Mouse (Mus musculus) embryonic facial prominence, embryonic 10.5 days (tissue): Measurements from ENCODE around the gene Pank3. TPM values are rescaled to one million over a fixed set of nuclear protein-coding genes. Genes with fewer than 3 reads are reported as not detected.

Experiments
- DNase-seq: peaks from one replicate; pipeline ENCODE4 v3.0.0-alpha.2; 2017; ENCODE audit warnings: low spot score
- H3K27ac ChIP-seq: fragments of 300-500 bp; sonication (generic); replicated peaks from 2 replicates; pipeline ENCODE4 v1.5.1; 2016; ENCODE audit warnings: mild to moderate bottlenecking
- H3K27me3 ChIP-seq: fragments of 300-500 bp; sonication (generic); replicated peaks from 2 replicates; pipeline ENCODE4 v1.6.1; 2016; ENCODE audit warnings: low read depth, mild to moderate bottlenecking; ENCODE audit not compliant: poor library complexity, severe bottlenecking
- H3K36me3 ChIP-seq: fragments of 300-500 bp; sonication (generic); replicated peaks from 2 replicates; pipeline ENCODE4 v1.6.1; 2016; ENCODE audit warnings: mild to moderate bottlenecking, moderate library complexity
- H3K4me1 ChIP-seq: fragments of 300-500 bp; sonication (generic); 2 replicates; pipeline ENCODE4 v1.6.1; 2016
- H3K4me3 ChIP-seq: fragments of 300-500 bp; sonication (generic); 2 replicates; pipeline ENCODE4 v1.5.1; 2016; ENCODE audit warnings: mild to moderate bottlenecking, moderate library complexity
- H3K9me3 ChIP-seq: fragments of 300-500 bp; sonication (generic); 2 replicates; pipeline ENCODE4 v1.6.1; 2016; ENCODE audit warnings: mild to moderate bottlenecking
- WGBS: fragments of 180-500 bp; shearing (Covaris S2); methylation state at CpG from one replicate; pipeline ENCODE4 v1.1.7; 2016; 5-methylcytosine and 5-hydroxymethylcytosine counted together
- polyA plus RNA-seq: library from polyadenylated mRNA; unstranded; fragments of >200 nt; fragmentation: Nextera tagmentation; extraction: Ambion mirVana; gene quantifications from 2 replicates; pipeline ENCODE4 v1.2.1, GENCODE M21; 2016

Gene Pank3
- polyA plus RNA-seq, 1 experiment from 2014 or later = 15.2 TPM

DNA sequence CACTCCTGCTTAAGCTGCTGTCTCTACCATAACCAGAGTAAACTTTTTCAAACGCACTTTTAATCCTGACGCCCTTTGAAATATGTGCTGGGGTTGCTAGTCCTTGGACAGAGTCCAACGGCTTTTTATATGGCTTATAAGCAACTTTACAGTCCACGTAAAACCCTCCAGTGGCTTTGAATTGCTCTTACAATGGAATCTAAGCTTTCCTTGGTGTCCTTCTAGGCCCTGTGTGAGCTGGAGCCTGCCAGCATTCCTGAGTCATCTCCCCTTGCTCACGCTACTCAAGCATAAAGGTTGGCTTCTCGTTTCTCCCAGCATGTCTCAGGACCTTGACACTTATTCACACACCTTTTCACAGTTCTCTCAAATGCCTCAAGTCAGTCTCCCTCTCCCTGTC, 13.7 kb upstream of the Pank3 start:
- no peaks in the 10 kb centered on the region for H3K9me3 ChIP-seq
- WGBS = 80% methylated on average over 6 of the region's 6 CpGs
- H3K27me3 ChIP-seq = no peaks in the 10 kb centered on the region

DNA sequence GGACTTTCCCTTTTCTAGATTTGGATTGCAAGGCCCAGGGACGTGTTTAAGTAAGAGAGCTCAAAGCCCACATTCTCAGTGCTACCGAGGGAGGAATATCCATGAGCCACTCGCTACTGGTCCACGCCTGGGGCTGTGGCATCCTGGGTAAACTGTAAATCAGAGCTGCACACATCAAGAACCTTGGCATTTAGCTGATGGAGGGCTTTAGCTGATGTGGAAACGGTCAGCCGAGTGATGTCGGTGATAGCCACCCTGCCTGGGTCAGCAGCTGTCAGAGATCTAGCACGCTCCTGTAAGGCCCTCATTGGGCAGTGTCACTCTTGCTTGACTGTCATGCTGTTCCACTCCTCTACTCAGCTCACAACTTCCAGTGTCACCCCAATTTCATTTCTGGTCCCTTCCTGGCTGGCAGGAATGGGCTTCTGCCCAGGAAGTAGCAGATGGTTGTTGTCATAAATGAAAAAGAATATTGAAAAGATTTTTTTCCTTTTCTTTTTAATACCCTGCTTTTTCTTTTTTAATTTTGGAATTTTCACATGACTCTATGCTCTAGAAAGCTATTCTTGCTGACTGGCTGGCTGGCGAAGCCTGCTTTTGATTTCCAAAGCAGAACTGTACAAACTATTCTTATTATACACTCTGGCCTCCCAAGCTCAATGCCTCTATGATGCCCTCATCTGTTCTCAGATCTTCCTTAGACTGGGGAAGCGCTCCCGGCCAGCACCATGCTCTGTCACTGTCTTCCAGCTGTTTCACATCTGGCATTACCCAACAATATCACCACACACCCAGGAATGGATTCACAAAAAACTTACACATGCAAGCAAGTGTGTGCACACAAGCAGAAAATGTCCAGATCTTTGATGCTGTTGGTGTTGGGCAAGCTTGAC, 12.6 kb upstream of the Pank3 start:
- Histone ChIP-seq H3K9me3 (no peaks in the 10 kb centered on the region), H3K36me3 (no peaks in the 10 kb centered on the region), H3K4me1 (no peaks in the 10 kb centered on the region), H3K27ac (no peak overlapping the region), H3K4me3 (no peak overlapping the region), H3K27me3 (no peaks in the 10 kb centered on the region)
- DNase-seq = no peak
- WGBS = 83% methylated on average over 11 of the region's 11 CpGs

More for the DNA sequence above, 13.7 kb upstream of the Pank3 start:
- peaks cover 3% of the 10 kb centered on the region; the same call in 1 of the 2 replicates for H3K4me1 ChIP-seq
- no peak overlapping the region for H3K27ac ChIP-seq
- DNase-seq = no peak
- H3K4me3 ChIP-seq = no peak overlapping the region
- no peaks in the 10 kb centered on the region for H3K36me3 ChIP-seq

DNA sequence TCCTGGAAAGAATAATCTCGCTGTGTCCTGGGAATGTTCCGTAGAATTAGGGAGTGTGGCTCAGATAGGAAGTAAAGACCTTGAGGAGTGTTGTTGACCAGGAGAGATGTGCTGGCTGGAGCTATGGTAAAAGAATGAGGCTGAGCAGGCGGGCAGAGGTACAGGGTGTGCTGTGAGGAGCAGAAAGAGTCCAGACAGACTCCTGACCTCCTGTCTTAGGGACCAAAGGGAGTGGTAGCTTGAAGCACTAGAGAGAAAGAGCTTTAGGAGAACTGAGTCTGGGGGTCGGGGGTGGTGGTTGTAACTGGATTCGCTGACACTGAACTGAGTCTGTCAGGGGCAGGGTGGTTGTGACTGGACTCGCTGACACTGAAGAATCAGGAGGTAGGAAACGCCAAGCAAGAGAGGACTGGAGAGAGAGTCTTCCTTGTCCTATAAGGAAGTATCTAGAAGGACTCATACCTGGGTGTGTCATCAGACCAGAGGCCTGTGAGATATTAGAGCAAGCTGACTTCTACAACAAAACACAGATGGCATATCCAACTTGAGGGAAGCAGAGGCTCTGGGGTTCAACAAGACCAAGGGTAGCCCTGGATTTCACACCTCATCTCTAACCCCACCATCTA, 9.2 kb upstream of the Pank3 start:
- Histone ChIP-seq H3K36me3 (no peaks in the 10 kb centered on the region), H3K4me1 (no peaks in the 10 kb centered on the region), H3K9me3 (no peaks in the 10 kb centered on the region), H3K4me3 (no peak overlapping the region), H3K27ac (no peak overlapping the region), H3K27me3 (no peaks in the 10 kb centered on the region)
- no peak for DNase-seq
- WGBS = 86% methylated on average over 7 of the region's 7 CpGs

DNA sequence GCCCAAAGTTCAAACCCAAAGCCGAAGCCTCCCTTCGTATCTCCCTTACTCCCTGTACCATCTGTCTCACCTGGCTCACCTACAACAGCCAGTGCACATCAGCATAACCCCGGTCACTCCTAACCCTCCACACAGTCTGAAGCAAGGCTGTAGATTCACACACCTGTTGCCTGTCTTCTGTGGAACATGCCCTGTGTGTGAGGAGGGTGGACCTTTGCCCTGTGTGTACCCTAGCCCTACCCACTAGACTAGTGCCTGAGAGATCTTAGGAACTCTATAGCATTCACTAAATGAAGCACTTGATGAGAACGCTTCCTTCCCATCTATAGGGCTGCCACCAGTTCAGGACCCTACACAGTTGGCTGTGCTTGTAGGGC, 8.7 kb upstream of the Pank3 start:
- Histone ChIP-seq H3K27ac (no peak overlapping the region), H3K4me3 (no peak overlapping the region), H3K9me3 (no peaks in the 10 kb centered on the region), H3K27me3 (no peaks in the 10 kb centered on the region), H3K36me3 (no peaks in the 10 kb centered on the region), H3K4me1 (no peaks in the 10 kb centered on the region)
- no peak for DNase-seq
- WGBS = 92% methylated on average over 4 of the region's 4 CpGs

DNA sequence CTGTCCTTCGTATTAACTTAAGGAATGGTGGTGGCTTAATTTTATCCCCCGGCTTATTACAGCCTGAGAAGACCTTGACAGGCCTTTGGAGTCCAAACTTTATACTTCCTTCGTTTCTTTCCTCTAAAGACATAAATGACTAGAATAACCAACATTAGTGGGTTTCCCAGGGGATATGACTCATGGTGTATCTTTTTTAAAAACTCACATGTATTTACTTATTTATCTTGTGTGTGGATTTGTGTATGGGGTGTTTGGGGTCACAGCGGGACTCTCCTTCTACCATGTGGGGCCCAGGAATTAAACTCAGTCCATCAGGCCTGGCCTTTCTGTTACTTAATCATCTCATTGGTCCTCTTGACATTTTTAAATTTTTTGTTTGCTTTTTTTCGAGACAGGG, 2.4 kb upstream of the Pank3 start:
- peaks cover 14% of the 10 kb centered on the region for H3K4me1 ChIP-seq
- H3K36me3 ChIP-seq = peaks cover 3% of the 10 kb centered on the region
- 88% methylated on average over 5 of the region's 5 CpGs for WGBS
- H3K4me3 ChIP-seq = no peak overlapping the region
- no peak overlapping the region for H3K27ac ChIP-seq
- H3K27me3 ChIP-seq = no peaks in the 10 kb centered on the region
- H3K9me3 ChIP-seq = no peaks in the 10 kb centered on the region
- no peak for DNase-seq

DNA sequence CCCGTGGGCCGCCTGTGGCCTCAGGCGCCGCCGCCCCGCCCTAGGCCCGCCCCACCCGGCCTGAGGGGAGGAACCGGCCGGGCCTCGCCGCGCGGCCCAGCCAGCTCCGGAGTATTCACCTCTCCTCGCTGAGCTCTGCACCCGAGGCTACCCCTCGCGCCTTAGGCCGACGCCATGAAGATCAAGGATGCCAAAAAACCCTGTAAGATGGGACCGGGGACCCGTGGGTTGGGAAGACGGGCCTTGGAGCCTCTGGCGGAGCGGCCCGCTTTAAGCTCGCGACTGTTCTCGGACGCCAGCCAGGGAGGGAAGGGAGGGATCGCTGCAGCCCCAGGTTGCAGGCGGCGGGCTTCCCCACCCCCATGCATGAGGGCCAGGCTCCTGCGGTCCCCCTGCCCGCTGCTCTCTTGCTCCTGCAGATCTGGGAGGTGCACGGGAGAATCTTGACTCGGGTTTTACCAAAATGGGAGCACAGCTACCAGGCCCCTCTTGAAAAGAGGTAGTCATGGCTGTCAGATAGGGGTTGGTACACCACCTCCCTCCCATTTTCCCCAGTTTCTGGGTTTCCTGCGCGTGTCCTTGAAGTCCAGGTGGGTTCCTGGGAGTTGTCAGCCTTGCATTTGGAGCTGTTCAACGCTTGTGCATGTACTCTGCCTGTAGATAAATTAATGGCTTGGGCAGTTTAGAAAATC, 608 bp downstream of the Pank3 start:
- DNase-seq = peak; percentile 75
- no peaks in the 10 kb centered on the region for H3K27me3 ChIP-seq
- peak overlapping the region; percentile 99 for H3K27ac ChIP-seq
- no peaks in the 10 kb centered on the region for H3K9me3 ChIP-seq
- peaks cover 14% of the 10 kb centered on the region for H3K4me1 ChIP-seq
- peak overlapping the region; percentile 96 for H3K4me3 ChIP-seq
- H3K36me3 ChIP-seq = peaks cover 21% of the 10 kb centered on the region
- under 1% methylated on average over 41 of the region's 41 CpGs for WGBS

DNA sequence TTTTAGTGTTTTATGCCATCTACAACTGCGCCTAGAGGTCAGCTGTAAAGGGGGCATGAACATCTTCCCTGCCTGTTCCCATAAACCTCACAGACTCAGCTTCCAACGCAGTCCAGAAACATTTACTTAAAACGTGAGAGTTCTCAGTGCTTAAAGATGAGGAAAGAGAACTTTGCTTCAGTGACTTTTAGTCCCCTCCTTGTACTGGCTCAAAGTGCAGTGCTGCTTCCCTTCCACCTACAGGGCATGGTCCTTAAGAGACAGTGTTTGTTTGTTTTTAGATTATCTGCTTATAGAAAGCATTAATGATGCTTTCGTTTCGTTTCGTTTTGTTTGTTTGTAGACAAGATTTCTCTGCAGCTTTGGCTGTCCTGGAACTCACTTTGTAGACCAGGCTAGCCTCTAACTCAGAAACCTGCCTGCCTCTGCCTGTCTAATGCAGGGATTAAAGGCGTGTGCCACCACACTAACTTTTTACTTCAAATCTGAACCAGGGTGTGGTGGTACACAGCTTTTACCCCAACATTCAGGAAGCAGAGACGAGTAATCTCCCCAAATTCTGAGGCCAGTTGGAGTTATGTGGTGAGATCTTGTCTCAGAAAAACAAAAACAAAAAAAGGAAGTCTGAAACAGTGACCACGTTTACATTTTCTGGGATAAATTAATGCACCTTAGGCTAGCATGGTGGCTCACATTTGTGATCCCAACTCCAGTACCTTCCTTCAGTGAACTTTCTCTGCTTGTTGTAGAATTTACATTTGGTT, 1.6 kb downstream of the Pank3 start:
- Histone ChIP-seq H3K9me3 (no peaks in the 10 kb centered on the region), H3K4me3 (peak overlapping the region; percentile 96), H3K27ac (peak overlapping the region; percentile 99), H3K36me3 (peaks cover 26% of the 10 kb centered on the region), H3K4me1 (peaks cover 14% of the 10 kb centered on the region), H3K27me3 (no peaks in the 10 kb centered on the region)
- no peak for DNase-seq
- WGBS = 73% methylated on average over 9 of the region's 9 CpGs

DNA sequence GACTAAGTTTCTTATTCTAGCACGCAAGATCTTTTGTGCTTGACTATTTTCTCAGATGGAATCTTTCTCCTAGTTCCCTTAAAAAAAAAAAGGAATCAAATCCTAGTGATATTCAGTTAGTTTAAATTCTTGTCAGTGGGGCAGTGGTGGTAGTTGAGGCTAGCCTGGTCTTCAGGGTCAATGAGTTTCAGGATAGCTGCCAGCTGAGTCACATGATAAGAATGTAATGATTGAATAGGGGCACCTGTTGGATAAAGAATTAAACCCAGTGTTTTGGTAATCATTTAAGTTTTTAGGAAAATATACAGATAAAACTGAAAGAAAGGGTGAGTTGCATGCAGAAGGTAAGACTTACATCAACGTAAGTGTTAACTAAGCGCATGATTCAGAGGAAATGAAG, 6.3 kb downstream of the Pank3 start:
- H3K4me3 ChIP-seq = no peak overlapping the region
- 96% methylated on average over 3 of the region's 3 CpGs for WGBS
- peaks cover 72% of the 10 kb centered on the region for H3K36me3 ChIP-seq

DNA sequence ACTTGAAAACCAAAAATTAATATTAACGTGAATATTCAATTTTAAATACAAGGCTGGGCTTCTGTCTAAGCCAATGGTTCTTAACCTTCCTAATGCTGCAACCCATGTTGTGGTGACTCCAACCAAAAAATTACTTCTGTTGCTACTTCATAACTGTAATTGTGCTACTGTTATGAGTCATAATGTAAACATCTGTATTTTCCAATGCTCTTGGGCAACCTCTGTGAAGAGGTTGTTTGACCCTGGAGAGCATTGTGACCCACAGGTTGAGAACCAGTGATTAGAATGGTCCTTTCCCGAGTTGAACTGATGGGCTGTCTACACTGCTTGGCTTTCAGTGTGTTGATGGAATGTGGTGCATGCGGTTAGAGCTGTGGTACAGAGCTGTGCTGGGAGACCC, 7.2 kb downstream of the Pank3 start:
- no peak for DNase-seq
- H3K36me3 ChIP-seq = peaks cover 81% of the 10 kb centered on the region
- no peak overlapping the region for H3K4me3 ChIP-seq
- no peak overlapping the region for H3K27ac ChIP-seq
- peaks cover 4% of the 10 kb centered on the region; the same call in 1 of the 2 replicates for H3K4me1 ChIP-seq
- no peaks in the 10 kb centered on the region for H3K27me3 ChIP-seq
- H3K9me3 ChIP-seq = no peaks in the 10 kb centered on the region
- 88% methylated on average over 3 of the region's 3 CpGs for WGBS

More for the DNA sequence above, 6.3 kb downstream of the Pank3 start:
- peaks cover 11% of the 10 kb centered on the region for H3K4me1 ChIP-seq
- DNase-seq = no peak
- no peaks in the 10 kb centered on the region for H3K27me3 ChIP-seq
- no peak overlapping the region for H3K27ac ChIP-seq
- H3K9me3 ChIP-seq = no peaks in the 10 kb centered on the region

DNA sequence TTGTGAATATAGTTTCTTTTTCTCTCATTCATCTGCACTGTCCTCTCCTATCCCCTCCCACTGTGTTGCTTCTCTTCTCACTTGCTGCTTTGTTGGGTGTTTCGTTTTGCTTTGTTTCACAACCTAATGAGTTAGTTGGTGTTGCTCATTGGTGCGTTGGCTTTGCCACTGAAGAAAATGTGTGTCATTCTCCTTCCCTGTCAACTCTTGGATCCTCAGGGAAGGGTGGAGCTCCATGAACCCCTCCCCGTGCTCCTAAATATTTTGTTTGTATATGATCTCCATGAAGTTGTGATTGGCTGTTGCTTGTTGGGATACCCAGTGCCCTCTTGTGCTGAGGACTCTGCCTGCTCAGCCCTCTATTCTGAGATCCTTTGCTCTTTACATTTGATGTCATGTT, 11.1 kb downstream of the Pank3 start:
- DNase-seq = no peak
- WGBS = 92% methylated on average over 3 of the region's 3 CpGs
- H3K27ac ChIP-seq = no peak overlapping the region
- no peaks in the 10 kb centered on the region for H3K4me1 ChIP-seq
- H3K27me3 ChIP-seq = no peaks in the 10 kb centered on the region
- no peaks in the 10 kb centered on the region; the same call in 1 of the 2 replicates for H3K9me3 ChIP-seq
- H3K36me3 ChIP-seq = peaks cover 99% of the 10 kb centered on the region
- no peak overlapping the region for H3K4me3 ChIP-seq

DNA sequence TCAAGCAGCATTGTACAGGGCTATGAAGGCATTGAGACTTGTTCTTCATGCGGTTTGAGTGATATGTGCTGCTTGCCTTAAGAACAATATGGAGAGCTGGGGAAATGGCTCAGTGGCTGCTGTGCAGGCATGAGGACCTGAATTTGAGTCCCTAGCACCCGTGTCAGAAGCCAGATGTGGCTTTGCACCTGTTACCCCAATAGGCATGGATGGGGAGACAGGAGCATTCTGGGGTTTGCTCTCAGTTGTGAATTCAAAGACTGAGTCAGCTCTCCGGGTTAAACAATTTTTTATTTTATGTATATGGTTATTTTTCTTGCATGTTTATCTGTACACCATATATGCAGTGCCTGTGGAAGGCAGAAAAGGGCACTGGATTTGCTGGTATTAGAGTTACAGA, 13.2 kb downstream of the Pank3 start:
- Histone ChIP-seq H3K4me3 (no peak overlapping the region), H3K36me3 (peaks cover 99% of the 10 kb centered on the region), H3K27ac (no peak overlapping the region), H3K9me3 (no peaks in the 10 kb centered on the region; the same call in 1 of the 2 replicates), H3K4me1 (no peaks in the 10 kb centered on the region), H3K27me3 (no peaks in the 10 kb centered on the region)
- DNase-seq = no peak
- WGBS = 95% methylated on average over 3 of the region's 3 CpGs

DNA sequence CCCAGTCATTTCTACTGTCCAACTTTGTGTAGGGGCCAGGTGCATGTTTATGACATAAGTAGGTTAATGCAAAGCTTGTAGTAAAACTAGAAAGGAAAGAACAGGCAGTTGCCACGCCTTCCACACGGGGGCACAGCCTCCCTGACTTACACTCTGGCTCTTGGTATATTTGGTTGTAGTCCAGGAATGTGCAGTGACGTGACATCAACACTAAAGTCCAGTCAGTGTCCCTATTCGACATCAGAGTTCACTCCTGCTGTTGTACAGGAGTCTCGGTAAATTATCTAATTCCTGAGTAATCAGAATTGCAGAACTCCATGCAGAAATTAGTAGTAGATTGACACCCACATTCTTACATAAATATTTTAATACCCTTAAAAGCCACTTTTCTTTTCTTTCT, 13.8 kb downstream of the Pank3 start:
- H3K27me3 ChIP-seq = no peaks in the 10 kb centered on the region
- no peaks in the 10 kb centered on the region; the same call in 1 of the 2 replicates for H3K9me3 ChIP-seq
- H3K4me3 ChIP-seq = no peak overlapping the region
- WGBS = 93% methylated on average over 5 of the region's 5 CpGs
- H3K27ac ChIP-seq = no peak overlapping the region
- no peak for DNase-seq
- H3K4me1 ChIP-seq = no peaks in the 10 kb centered on the region
- peaks cover 99% of the 10 kb centered on the region for H3K36me3 ChIP-seq
